Mouse (Mus musculus) ES-Bruce4 (cell line): ENCODE data around the gene Rorb.

Source experiments
- CTCF ChIP-seq: IDR thresholded peaks from one replicate; pipeline ENCODE4 v1.8.1; 2011; ENCODE audit warnings: low read depth, low read length
- EP300 ChIP-seq: IDR thresholded peaks from 2 replicates; pipeline ENCODE4 v1.6.1; 2011; ENCODE audit warnings: low read depth, low read length; ENCODE audit not compliant: insufficient read depth

GRCm38 (mm10) chr19:19058710-19059398, 52.1 kb downstream of the Rorb start:
- no peak for TF ChIP-seq EP300
- TF ChIP-seq CTCF, result no peak
